Mouse (Mus musculus): Measurements from ENCODE around the gene Smdt1. TPM values are rescaled to one million over a fixed set of nuclear protein-coding genes. Genes with fewer than 3 reads are reported as not detected.
A peak's percentile ranks its signal among the peaks of the same experiment; 100 is the strongest.

The Smdt1 gene
- polyA plus RNA-seq, 1 experiment = 230 TPM

GRCm38 (mm10) chr15:82346580-82347302, 8.0 kb downstream of the Smdt1 start:
- H3K4me3 ChIP-seq (ENCODE audit: control insufficient read depth, insufficient read depth, low read length) = peak overlapping the region; percentile 90; the same call in 1 of the 2 replicates
- peaks cover 19% of the 10 kb centered on the region for H3K4me1 ChIP-seq (replicated peaks; ENCODE audit: control insufficient read depth, insufficient read depth, low read length)
- peak overlapping the region; percentile 61 for H3K27ac ChIP-seq (ENCODE audit: control insufficient read depth, insufficient read depth, low read length)
- DNase-seq = peak; percentile 11
- 13% methylated on average over 14 of the region's 14 CpGs for WGBS
- no peak for TF ChIP-seq POLR2A (IDR thresholded peaks at IDR 0.05; ENCODE audit: control insufficient read depth, extremely low read depth, insufficient read depth, low read length, poor library complexity)
- no peak for TF ChIP-seq CTCF (IDR thresholded peaks at IDR 0.05; ENCODE audit: borderline replicate concordance, control insufficient read depth, extremely low read depth, insufficient read depth, low read length, poor library complexity)
- H3K36me3 ChIP-seq (ENCODE audit: control insufficient read depth, insufficient read depth, low read length) = peaks cover 19% of the 10 kb centered on the region
- no peaks in the 10 kb centered on the region for H3K27me3 ChIP-seq (ENCODE audit: control insufficient read depth, insufficient read depth, low read length)

DNA sequence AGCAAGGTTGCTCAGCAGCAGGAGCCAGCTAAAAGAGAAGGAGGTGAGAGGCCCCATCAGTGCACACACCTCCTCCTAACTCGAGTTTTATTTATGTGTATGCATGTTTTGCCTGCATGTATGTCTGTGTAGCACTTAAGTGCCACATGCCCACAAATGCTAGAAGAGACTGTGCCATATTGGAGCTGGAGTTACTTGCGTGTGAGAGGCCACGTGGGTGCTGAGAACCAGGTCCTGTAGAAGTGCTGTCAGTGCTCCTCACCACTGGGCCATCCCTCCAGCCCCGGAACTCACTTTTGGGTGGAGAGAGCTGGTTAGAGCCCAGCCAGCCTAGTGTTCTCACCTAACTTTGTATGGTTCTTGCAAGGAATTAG, 8.5 kb downstream of the Smdt1 start:
- WGBS = 65% methylated on average over 4 of the region's 4 CpGs
- Histone ChIP-seq H3K4me3 (ENCODE audit: control insufficient read depth, insufficient read depth, low read length) (peak overlapping the region; percentile 12; the same call in 1 of the 2 replicates), H3K4me1 (replicated peaks; ENCODE audit: control insufficient read depth, insufficient read depth, low read length) (peaks cover 13% of the 10 kb centered on the region), H3K36me3 (ENCODE audit: control insufficient read depth, insufficient read depth, low read length) (peaks cover 19% of the 10 kb centered on the region), H3K27me3 (ENCODE audit: control insufficient read depth, insufficient read depth, low read length) (no peaks in the 10 kb centered on the region), H3K27ac (ENCODE audit: control insufficient read depth, insufficient read depth, low read length) (peak overlapping the region; percentile 61; the same call in 1 of the 2 replicates)
- no peak for DNase-seq
- no peak for TF ChIP-seq POLR2A (IDR thresholded peaks at IDR 0.05; ENCODE audit: control insufficient read depth, extremely low read depth, insufficient read depth, low read length, poor library complexity)
- TF ChIP-seq CTCF (IDR thresholded peaks at IDR 0.05; ENCODE audit: borderline replicate concordance, control insufficient read depth, extremely low read depth, insufficient read depth, low read length, poor library complexity) = no peak

- Histone ChIP-seq H3K27me3 (ENCODE audit: control insufficient read depth, insufficient read depth, low read length) (no peaks in the 10 kb centered on the region), H3K27ac (ENCODE audit: control insufficient read depth, insufficient read depth, low read length) (no peak overlapping the region), H3K36me3 (ENCODE audit: control insufficient read depth, insufficient read depth, low read length) (peaks cover 19% of the 10 kb centered on the region), H3K4me1 (replicated peaks; ENCODE audit: control insufficient read depth, insufficient read depth, low read length) (peaks cover 13% of the 10 kb centered on the region), H3K4me3 (ENCODE audit: control insufficient read depth, insufficient read depth, low read length) (no peak overlapping the region)
- DNase-seq = no peak
- TF ChIP-seq POLR2A (IDR thresholded peaks at IDR 0.05; ENCODE audit: control insufficient read depth, extremely low read depth, insufficient read depth, low read length, poor library complexity) (no peak), CTCF (IDR thresholded peaks at IDR 0.05; ENCODE audit: borderline replicate concordance, control insufficient read depth, extremely low read depth, insufficient read depth, low read length, poor library complexity) (no peak)
- 95% methylated on average over 12 of the region's 12 CpGs for WGBS
Observed at GRCm38 (mm10) chr15:82347852-82348251, 9.1 kb downstream of the Smdt1 start.

DNA sequence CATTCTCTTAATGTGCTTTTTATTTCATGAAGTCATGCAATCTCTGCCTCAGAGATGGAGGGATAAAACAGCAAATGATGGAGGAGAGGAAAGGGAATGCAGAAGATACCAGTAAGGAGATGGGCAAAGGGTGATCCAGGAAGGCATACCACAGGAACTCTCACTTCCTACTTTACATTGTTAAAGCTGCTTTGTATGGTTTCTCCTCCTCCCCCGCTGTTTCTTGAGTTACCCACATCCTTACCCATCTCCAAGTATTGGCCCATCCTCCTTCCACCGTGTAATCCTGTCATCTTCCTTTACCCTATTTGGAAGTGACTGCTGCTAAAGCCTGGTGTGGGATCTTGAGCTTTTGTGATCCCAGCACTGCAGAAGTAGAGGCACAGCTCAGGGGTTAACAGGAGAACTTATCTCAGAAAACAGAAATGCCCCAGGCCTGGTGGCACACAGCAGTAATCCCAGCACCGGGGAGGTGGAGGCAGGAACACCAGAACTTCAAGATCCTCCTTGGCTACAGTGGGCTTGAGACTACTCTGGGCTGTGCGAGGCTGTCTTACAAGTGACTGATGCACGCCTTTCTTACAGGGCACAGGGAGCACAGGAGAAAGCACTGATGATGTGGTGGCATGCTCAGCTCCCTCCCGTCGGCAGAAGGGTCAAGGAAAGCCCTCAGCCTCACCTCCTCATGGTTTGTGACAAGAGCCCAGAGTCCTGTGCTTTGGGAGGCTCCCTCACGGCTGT, 9.7 kb downstream of the Smdt1 start:
- no peak for TF ChIP-seq CTCF (IDR thresholded peaks at IDR 0.05; ENCODE audit: borderline replicate concordance, control insufficient read depth, extremely low read depth, insufficient read depth, low read length, poor library complexity)
- TF ChIP-seq POLR2A (IDR thresholded peaks at IDR 0.05; ENCODE audit: control insufficient read depth, extremely low read depth, insufficient read depth, low read length, poor library complexity) = no peak
- H3K4me1 ChIP-seq (replicated peaks; ENCODE audit: control insufficient read depth, insufficient read depth, low read length) = peaks cover 17% of the 10 kb centered on the region
- no peak overlapping the region for H3K4me3 ChIP-seq (ENCODE audit: control insufficient read depth, insufficient read depth, low read length)
- no peak for DNase-seq
- H3K27ac ChIP-seq (ENCODE audit: control insufficient read depth, insufficient read depth, low read length) = no peak overlapping the region
- WGBS = 81% methylated on average over 8 of the region's 8 CpGs
- no peaks in the 10 kb centered on the region for H3K27me3 ChIP-seq (ENCODE audit: control insufficient read depth, insufficient read depth, low read length)
- H3K36me3 ChIP-seq (ENCODE audit: control insufficient read depth, insufficient read depth, low read length) = peaks cover 19% of the 10 kb centered on the region

DNA sequence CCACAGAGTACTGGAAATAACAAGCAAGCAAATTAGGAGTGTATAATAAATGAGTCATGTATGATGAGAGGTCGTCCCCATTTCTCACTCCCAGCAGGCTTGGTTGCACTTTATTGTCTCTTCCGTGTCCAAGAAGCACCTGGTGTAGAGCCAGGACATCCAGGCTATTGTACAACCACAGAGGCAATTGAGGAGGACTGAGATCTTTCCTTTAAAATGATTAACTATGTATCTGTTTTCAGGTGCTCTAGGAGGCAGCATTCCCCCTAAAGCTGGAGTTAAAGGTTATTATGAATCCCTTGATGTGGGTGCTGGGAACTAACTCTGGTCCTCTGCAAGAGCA, 10.2 kb downstream of the Smdt1 start:
- TF ChIP-seq POLR2A (IDR thresholded peaks at IDR 0.05; ENCODE audit: control insufficient read depth, extremely low read depth, insufficient read depth, low read length, poor library complexity) = no peak
- TF ChIP-seq CTCF (IDR thresholded peaks at IDR 0.05; ENCODE audit: borderline replicate concordance, control insufficient read depth, extremely low read depth, insufficient read depth, low read length, poor library complexity) = no peak
- 98% methylated on average over 2 of the region's 2 CpGs for WGBS
- DNase-seq = no peak
- H3K27ac ChIP-seq (ENCODE audit: control insufficient read depth, insufficient read depth, low read length) = no peak overlapping the region
- H3K4me3 ChIP-seq (ENCODE audit: control insufficient read depth, insufficient read depth, low read length) = no peak overlapping the region
- H3K4me1 ChIP-seq (replicated peaks; ENCODE audit: control insufficient read depth, insufficient read depth, low read length) = peaks cover 18% of the 10 kb centered on the region
- peaks cover 19% of the 10 kb centered on the region for H3K36me3 ChIP-seq (ENCODE audit: control insufficient read depth, insufficient read depth, low read length)
- no peaks in the 10 kb centered on the region for H3K27me3 ChIP-seq (ENCODE audit: control insufficient read depth, insufficient read depth, low read length)

- TF ChIP-seq POLR2A (IDR thresholded peaks at IDR 0.05; ENCODE audit: control insufficient read depth, extremely low read depth, insufficient read depth, low read length, poor library complexity) (no peak), CTCF (IDR thresholded peaks at IDR 0.05; ENCODE audit: borderline replicate concordance, control insufficient read depth, extremely low read depth, insufficient read depth, low read length, poor library complexity) (no peak)
- WGBS = 97% methylated on average over 4 of the region's 4 CpGs
- Histone ChIP-seq H3K27ac (ENCODE audit: control insufficient read depth, insufficient read depth, low read length) (no peak overlapping the region), H3K4me1 (replicated peaks; ENCODE audit: control insufficient read depth, insufficient read depth, low read length) (peaks cover 22% of the 10 kb centered on the region), H3K27me3 (ENCODE audit: control insufficient read depth, insufficient read depth, low read length) (no peaks in the 10 kb centered on the region), H3K4me3 (ENCODE audit: control insufficient read depth, insufficient read depth, low read length) (no peak overlapping the region), H3K36me3 (ENCODE audit: control insufficient read depth, insufficient read depth, low read length) (peaks cover 19% of the 10 kb centered on the region)
- no peak for DNase-seq
Observed at GRCm38 (mm10) chr15:82350349-82350748, 11.6 kb downstream of the Smdt1 start.

Measured in thymus, adult 2 months (tissue).